Mouse (Mus musculus): ENCODE results near the gene Hoxa3. TPM values are rescaled to one million over a fixed set of nuclear protein-coding genes. Genes with fewer than 3 reads are reported as not detected.
A peak's percentile ranks its signal among the peaks of the same experiment; 100 is the strongest.

The Hoxa3 gene
- polyA plus RNA-seq, 1 experiment from 2014 or later, result 13.7 TPM

DNA sequence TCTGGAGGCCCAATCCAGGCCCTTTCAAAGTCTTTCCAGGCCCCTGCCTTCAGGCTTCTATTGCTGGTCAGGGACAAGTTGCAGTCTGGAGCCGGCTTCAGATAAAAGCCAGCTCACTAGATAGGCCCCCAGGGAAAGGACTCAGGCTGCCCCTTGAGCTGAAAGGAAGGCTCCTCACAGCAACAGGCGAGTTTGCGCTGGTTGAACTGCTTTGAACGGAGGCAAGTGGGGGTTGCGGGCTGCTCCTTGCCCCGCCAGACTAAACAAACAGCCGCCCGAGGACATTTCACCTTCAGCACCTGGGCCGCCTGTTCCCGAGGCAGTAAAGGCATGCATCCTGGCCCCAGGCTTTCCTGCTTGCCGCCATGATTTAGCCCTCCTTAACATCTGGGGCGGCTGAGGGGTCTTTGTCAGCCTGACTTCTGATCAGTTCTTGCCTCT is 30.6 kb upstream of the Hoxa3 start:
- H3K9me3 ChIP-seq (replicated peaks), result no peaks in the 10 kb centered on the region
- no peak overlapping the region for H3K9ac ChIP-seq
- H3K36me3 ChIP-seq, result no peaks in the 10 kb centered on the region
- H3K27me3 ChIP-seq, result peaks cover 96% of the 10 kb centered on the region
- no peak for ATAC-seq (ENCODE audit: low FRiP score)
- 3% methylated on average over 12 of the region's 12 CpGs for WGBS
- H3K4me2 ChIP-seq (replicated peaks), result no peak overlapping the region
- H3K4me1 ChIP-seq, result peaks cover 2% of the 10 kb centered on the region; the same call in 1 of the 2 replicates
- H3K4me3 ChIP-seq, result no peak overlapping the region
- no peak overlapping the region for H3K27ac ChIP-seq

DNA sequence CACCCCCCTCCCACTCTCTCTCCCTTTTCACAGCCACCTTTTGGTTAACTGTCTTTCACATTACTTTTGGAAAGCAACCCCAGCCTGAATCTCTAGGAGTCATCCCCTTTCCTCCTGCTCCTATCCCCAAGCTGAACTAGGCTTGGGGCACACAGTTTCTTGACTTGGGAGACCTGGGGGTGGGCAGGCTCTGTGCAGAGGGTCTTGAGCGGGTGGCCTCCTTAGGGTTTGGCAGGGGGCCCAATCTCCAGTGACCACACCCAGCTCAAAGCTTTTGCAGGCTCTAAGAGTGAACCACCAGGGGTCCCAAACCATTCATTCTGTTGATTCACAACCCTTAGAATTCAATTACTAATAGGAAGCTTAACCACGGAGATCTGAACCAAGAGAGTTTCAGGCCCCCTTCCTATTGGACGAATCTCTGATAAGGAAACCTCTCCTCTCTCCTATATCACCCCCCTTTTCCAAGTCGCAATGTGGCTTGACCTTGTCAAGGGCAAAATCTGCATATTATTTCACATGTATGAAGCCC is 29.7 kb upstream of the Hoxa3 start:
- no peak overlapping the region for H3K4me2 ChIP-seq (replicated peaks)
- no peaks in the 10 kb centered on the region for H3K9me3 ChIP-seq (replicated peaks)
- H3K4me1 ChIP-seq, result peaks cover 2% of the 10 kb centered on the region; the same call in 1 of the 2 replicates
- H3K4me3 ChIP-seq, result no peak overlapping the region
- no peak overlapping the region for H3K27ac ChIP-seq
- H3K9ac ChIP-seq, result no peak overlapping the region
- peaks cover 96% of the 10 kb centered on the region for H3K27me3 ChIP-seq
- 0% methylated on average over 4 of the region's 4 CpGs for WGBS
- H3K36me3 ChIP-seq, result no peaks in the 10 kb centered on the region
- no peak for ATAC-seq (ENCODE audit: low FRiP score)

DNA sequence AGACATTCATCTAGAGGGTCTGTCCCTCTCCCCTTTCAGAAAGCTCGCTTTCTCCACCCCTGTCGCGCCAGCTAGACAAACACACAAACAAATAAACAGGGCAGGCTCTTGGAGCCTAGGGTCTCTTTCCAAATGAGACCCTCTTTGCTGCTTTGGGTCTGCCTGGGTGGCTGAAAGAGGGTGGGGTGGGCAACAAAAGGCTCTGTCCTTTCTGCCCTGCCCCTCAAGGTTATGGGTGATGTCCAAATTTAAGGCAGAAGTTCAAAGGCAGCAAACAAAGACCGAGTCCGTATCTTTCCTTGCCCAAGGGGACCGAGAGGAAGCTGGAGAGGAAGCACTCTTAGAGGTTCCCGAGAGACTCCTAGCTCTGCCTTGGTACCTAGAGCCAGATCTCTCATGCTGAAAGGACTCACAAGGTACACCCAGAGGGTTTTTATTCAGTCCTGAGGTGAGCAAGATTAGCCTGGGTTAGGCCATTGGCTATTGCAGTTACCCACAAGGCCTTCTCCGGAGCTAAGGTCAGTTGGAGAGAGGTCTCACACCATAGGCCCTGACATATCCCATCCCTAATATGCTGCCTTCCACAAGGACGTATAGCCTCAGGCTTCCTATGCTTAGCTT is 28.0 kb upstream of the Hoxa3 start:
- H3K4me3 ChIP-seq, result no peak overlapping the region
- peaks cover 97% of the 10 kb centered on the region for H3K27me3 ChIP-seq
- 2% methylated on average over 9 of the region's 9 CpGs for WGBS
- H3K36me3 ChIP-seq, result no peaks in the 10 kb centered on the region
- H3K4me2 ChIP-seq (replicated peaks), result no peak overlapping the region
- H3K9me3 ChIP-seq (replicated peaks), result no peaks in the 10 kb centered on the region
- no peak overlapping the region for H3K27ac ChIP-seq
- peaks cover 2% of the 10 kb centered on the region; the same call in 1 of the 2 replicates for H3K4me1 ChIP-seq
- no peak overlapping the region for H3K9ac ChIP-seq
- no peak for ATAC-seq (ENCODE audit: low FRiP score)

DNA sequence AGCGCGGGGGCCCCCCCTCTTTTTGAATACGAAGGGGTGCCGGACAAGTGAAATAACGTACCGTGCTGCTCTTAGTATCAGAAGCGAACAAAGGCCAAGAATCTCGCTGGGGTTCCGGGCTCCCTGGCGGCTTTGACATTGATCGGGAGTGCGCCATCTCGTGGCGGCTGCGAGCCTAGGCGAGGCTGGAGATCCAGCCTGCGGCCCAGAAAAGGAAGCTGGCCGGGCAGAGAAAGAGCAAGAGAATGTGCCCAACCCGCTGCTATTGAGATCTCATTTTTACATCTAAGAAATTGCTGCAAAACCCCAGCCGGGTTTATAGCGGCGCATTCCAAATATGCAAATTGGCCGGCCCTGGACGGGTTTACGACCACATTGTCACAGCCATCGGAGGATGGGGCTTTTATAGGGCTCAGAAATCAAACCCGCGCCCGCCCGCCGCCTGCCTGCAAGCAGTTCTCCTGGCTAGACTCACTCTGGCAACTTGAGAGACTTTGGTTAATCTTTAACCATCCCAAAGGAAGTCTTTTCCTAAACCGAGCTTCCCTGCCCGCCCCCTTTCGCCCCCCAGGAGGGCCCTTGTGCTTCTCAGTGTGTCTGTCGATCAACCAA is 27.4 kb upstream of the Hoxa3 start, which contains the start of gene Hoxa10:
Hoxa10 (minus strand) TSS at position 466 of the 612 bp plus-strand sequence.
- H3K9me3 ChIP-seq (replicated peaks), result no peaks in the 10 kb centered on the region
- H3K4me2 ChIP-seq (replicated peaks), result peak within 1 kb of the TSS; percentile 29; the same call in 1 of the 2 replicates
- H3K9ac ChIP-seq, result no peak within 1 kb of the TSS
- H3K27ac ChIP-seq, result no peak within 1 kb of the TSS
- 1% methylated on average over 35 of the region's 35 CpGs for WGBS
- H3K4me3 ChIP-seq, result 0 out of 2 replicates have a peak within 1 kb of the TSS, but pooled peaks have one; percentile 3
- no peak for ATAC-seq (ENCODE audit: low FRiP score)
- no peaks in the 10 kb centered on the region for H3K36me3 ChIP-seq
- no peaks in the 10 kb centered on the region; the same call in 1 of the 2 replicates for H3K4me1 ChIP-seq
- peaks cover 97% of the 10 kb centered on the region for H3K27me3 ChIP-seq

- H3K4me2 ChIP-seq (replicated peaks), result peak overlapping the region; percentile 29; the same call in 1 of the 2 replicates
- H3K27ac ChIP-seq, result no peak overlapping the region
- no peak overlapping the region for H3K9ac ChIP-seq
These were observed 26.7 kb upstream of the Hoxa3 start for GRCm38 (mm10) chr6:52239625-52240388.

DNA sequence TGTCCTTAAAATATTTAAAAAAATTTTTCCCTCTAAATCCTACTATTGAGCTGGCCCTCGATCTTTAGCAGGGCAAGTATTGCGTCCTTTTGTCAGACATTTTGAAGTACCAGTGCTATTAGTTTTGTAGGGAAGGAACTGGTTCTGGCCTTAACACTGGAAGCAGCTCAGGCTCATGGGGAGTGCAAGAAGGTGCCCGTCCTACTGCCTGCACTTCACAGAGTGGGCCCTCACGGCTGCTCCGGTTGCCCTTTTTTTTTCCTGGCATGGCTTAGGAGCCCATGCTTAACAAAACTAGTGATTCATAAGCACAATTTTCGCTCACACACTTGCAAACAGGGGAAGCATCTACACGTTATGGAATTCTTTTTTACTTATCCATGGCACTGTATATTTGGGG is 25.8 kb upstream of the Hoxa3 start:
- H3K27ac ChIP-seq, result no peak overlapping the region
- no peaks in the 10 kb centered on the region for H3K9me3 ChIP-seq (replicated peaks)
- H3K9ac ChIP-seq, result no peak overlapping the region
- peaks cover 97% of the 10 kb centered on the region for H3K27me3 ChIP-seq
- under 1% methylated on average over 7 of the region's 7 CpGs for WGBS
- H3K4me2 ChIP-seq (replicated peaks), result no peak overlapping the region
- no peak for ATAC-seq (ENCODE audit: low FRiP score)
- H3K4me1 ChIP-seq, result no peaks in the 10 kb centered on the region; the same call in 1 of the 2 replicates
- no peaks in the 10 kb centered on the region for H3K36me3 ChIP-seq
- H3K4me3 ChIP-seq, result no peak overlapping the region

More at GRCm38 (mm10) chr6:52239625-52240388, 26.7 kb upstream of the Hoxa3 start:
- no peak for ATAC-seq (ENCODE audit: low FRiP score)
- Histone ChIP-seq H3K27me3 (peaks cover 97% of the 10 kb centered on the region), H3K4me3 (0 out of 2 replicates have a peak overlapping the region, but pooled peaks have one; percentile 3), H3K4me1 (no peaks in the 10 kb centered on the region; the same call in 1 of the 2 replicates), H3K9me3 (replicated peaks) (no peaks in the 10 kb centered on the region), H3K36me3 (no peaks in the 10 kb centered on the region)
- 3% methylated on average over 30 of the region's 30 CpGs for WGBS

GRCm38 (mm10) chr6:52238155-52238545 is 25.0 kb upstream of the Hoxa3 start:
- WGBS, result 4% methylated on average over 7 of the region's 7 CpGs
- Histone ChIP-seq H3K4me2 (replicated peaks) (no peak overlapping the region), H3K27ac (no peak overlapping the region), H3K9me3 (replicated peaks) (no peaks in the 10 kb centered on the region), H3K36me3 (no peaks in the 10 kb centered on the region), H3K27me3 (peaks cover 97% of the 10 kb centered on the region), H3K9ac (no peak overlapping the region), H3K4me1 (no peaks in the 10 kb centered on the region; the same call in 1 of the 2 replicates), H3K4me3 (no peak overlapping the region)
- no peak for ATAC-seq (ENCODE audit: low FRiP score)

DNA sequence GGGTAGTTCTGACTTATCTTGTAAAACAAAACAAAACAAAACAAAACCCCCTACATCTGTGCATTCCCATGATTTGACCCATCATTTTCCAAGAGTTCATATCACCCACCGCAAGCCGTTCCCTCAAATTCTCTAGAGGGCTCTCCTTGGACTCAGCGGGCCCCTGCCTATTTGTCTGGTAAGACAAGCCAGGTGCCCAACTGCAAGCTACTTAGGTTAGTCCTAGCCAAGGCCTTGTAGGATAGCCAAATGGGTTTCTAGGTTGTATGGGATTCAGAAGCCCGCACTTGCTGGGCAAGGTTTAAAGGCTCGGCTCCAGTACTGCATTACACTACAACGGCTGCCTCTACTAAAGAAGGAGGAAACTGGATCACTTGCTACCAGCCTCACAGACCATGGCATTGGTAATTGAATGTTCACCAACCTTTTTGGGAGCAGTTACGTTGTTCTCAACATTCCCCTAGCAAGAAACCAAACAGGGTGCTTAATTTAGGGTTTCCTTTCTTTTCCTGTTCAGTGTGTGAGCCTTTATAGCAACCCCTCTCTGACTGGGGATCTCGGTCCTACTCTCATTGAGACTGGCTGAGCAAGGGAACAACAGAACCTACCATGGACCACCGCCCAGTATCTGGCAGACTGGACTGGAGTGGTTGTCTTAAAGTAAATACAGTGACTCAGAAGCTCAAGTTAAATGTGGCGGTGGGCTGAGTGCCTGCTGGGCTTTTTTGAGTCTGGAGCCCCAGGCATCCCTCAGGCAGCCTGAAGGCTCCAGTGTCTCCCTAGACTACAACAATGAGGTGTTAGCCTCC is 24.4 kb upstream of the Hoxa3 start:
- ATAC-seq (ENCODE audit: low FRiP score), result no peak
- 9% methylated on average over 10 of the region's 10 CpGs for WGBS
- H3K4me2 ChIP-seq (replicated peaks), result no peak overlapping the region
- no peaks in the 10 kb centered on the region for H3K9me3 ChIP-seq (replicated peaks)
- H3K27me3 ChIP-seq, result peaks cover 97% of the 10 kb centered on the region
- no peak overlapping the region for H3K27ac ChIP-seq
- no peak overlapping the region for H3K9ac ChIP-seq
- H3K36me3 ChIP-seq, result no peaks in the 10 kb centered on the region
- no peaks in the 10 kb centered on the region; the same call in 1 of the 2 replicates for H3K4me1 ChIP-seq
- no peak overlapping the region for H3K4me3 ChIP-seq

DNA sequence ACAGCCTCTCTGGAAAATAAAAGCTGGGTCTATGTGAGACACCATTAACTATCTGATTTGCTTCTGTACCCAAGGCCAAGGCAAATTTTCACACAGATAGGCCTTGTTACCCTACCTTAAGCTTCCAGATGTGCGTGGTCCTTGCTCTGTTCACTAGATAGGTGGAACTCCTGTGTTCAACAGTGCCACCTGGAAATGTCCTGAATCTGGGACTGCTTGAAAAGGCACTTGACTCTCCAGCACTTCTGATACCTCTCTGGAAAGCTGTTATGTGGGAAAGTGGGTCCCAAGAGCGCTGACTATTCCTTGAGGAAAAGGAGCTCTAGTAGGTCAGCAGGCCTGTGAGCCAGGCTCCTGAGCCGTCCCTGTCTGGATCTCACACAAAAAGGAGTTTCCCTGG is 23.7 kb upstream of the Hoxa3 start:
- H3K4me3 ChIP-seq, result no peak overlapping the region
- peaks cover 97% of the 10 kb centered on the region for H3K27me3 ChIP-seq
- H3K4me1 ChIP-seq, result no peaks in the 10 kb centered on the region; the same call in 1 of the 2 replicates
- H3K4me2 ChIP-seq (replicated peaks), result no peak overlapping the region
- H3K9me3 ChIP-seq (replicated peaks), result no peaks in the 10 kb centered on the region
- H3K9ac ChIP-seq, result no peak overlapping the region
- 9% methylated on average over 3 of the region's 3 CpGs for WGBS
- no peak for ATAC-seq (ENCODE audit: low FRiP score)
- no peak overlapping the region for H3K27ac ChIP-seq
- H3K36me3 ChIP-seq, result no peaks in the 10 kb centered on the region

- H3K27ac ChIP-seq, result no peak overlapping the region
- no peaks in the 10 kb centered on the region for H3K9me3 ChIP-seq (replicated peaks)
- no peak overlapping the region for H3K9ac ChIP-seq
- peaks cover 94% of the 10 kb centered on the region for H3K27me3 ChIP-seq
- no peak for ATAC-seq (ENCODE audit: low FRiP score)
- no peak overlapping the region for H3K4me2 ChIP-seq (replicated peaks)
- no peak overlapping the region for H3K4me3 ChIP-seq
- WGBS, result 20% methylated on average over 6 of the region's 6 CpGs
- H3K4me1 ChIP-seq, result no peaks in the 10 kb centered on the region; the same call in 1 of the 2 replicates
- no peaks in the 10 kb centered on the region for H3K36me3 ChIP-seq
These were observed 22.7 kb upstream of the Hoxa3 start for GRCm38 (mm10) chr6:52235866-52236265.

DNA sequence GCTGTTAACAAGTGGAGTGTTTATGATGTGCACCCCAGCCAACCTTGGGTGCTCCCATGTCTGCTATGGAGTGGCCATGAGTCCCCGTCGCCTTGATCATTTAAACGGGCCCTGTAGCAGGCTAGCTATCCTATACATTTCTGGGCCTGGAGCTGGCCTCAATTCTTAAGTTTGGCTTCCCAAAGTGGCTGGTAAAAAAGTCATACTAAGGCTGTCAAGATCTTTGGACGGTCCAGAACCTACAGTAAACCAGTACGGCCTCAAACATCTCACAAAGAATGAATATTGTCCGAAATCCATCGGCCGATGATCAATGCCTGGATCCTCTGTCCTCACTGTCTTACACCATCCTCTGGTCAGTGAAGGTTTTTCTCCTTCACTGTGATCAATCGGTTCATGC is 22.1 kb upstream of the Hoxa3 start:
- Histone ChIP-seq H3K27me3 (peaks cover 94% of the 10 kb centered on the region), H3K4me1 (no peaks in the 10 kb centered on the region; the same call in 1 of the 2 replicates), H3K36me3 (no peaks in the 10 kb centered on the region), H3K9me3 (replicated peaks) (no peaks in the 10 kb centered on the region), H3K4me2 (replicated peaks) (no peak overlapping the region), H3K4me3 (no peak overlapping the region), H3K9ac (no peak overlapping the region), H3K27ac (no peak overlapping the region)
- no peak for ATAC-seq (ENCODE audit: low FRiP score)
- 23% methylated on average over 9 of the region's 9 CpGs for WGBS

Data from hindbrain, embryonic 12.5 days (tissue).